Mouse (Mus musculus): ENCODE results near the gene March1.
A peak's percentile ranks its signal among the peaks of the same experiment; 100 is the strongest.

March1 gene

GRCm38 (mm10) chr8:65617871-65618751, at the start of gene March1:
TSS of gene March1 (plus strand) at chr8:65617900.
- peak; percentile 6 for DNase-seq

GRCm38 (mm10) chr8:65586909-65587308, 30.8 kb upstream of the March1 start:
- DNase-seq = no peak

- no peak for DNase-seq
These were observed 14.5 kb upstream of the March1 start for GRCm38 (mm10) chr8:65603241-65603640.

- DNase-seq = no peak
These were observed 8.2 kb upstream of the March1 start for GRCm38 (mm10) chr8:65609509-65609908.

- DNase-seq = no peak
These were observed 1.3 kb downstream of the March1 start for GRCm38 (mm10) chr8:65618966-65619365.

GRCm38 (mm10) chr8:65644931-65645330, 27.2 kb downstream of the March1 start:
- no peak for DNase-seq

GRCm38 (mm10) chr8:65645502-65645901, 27.8 kb downstream of the March1 start:
- DNase-seq = no peak

- no peak for DNase-seq
These were observed 28.2 kb downstream of the March1 start for GRCm38 (mm10) chr8:65645945-65646344.

- no peak for DNase-seq
These were observed 38.2 kb downstream of the March1 start for GRCm38 (mm10) chr8:65655924-65656323.

GRCm38 (mm10) chr8:65661885-65662284, 44.2 kb downstream of the March1 start:
- DNase-seq = no peak

GRCm38 (mm10) chr8:65665786-65666185, 48.1 kb downstream of the March1 start:
- no peak for DNase-seq

GRCm38 (mm10) chr8:65743066-65743465, 125.4 kb downstream of the March1 start:
- no peak for DNase-seq

GRCm38 (mm10) chr8:65775815-65776214, 158.1 kb downstream of the March1 start:
- DNase-seq = no peak

GRCm38 (mm10) chr8:65781156-65781555, 163.5 kb downstream of the March1 start:
- DNase-seq = no peak

GRCm38 (mm10) chr8:65812971-65813370, 195.3 kb downstream of the March1 start:
- DNase-seq = no peak

- no peak for DNase-seq
These were observed 304.8 kb downstream of the March1 start for GRCm38 (mm10) chr8:65922294-65923019.

GRCm38 (mm10) chr8:65956948-65957347, 339.2 kb downstream of the March1 start:
- DNase-seq = no peak

- no peak for DNase-seq
These were observed 339.8 kb downstream of the March1 start for GRCm38 (mm10) chr8:65957492-65957891.

- no peak for DNase-seq
These were observed 349.0 kb downstream of the March1 start for GRCm38 (mm10) chr8:65966502-65967222.

- no peak for DNase-seq
These were observed 349.6 kb downstream of the March1 start for GRCm38 (mm10) chr8:65967223-65967778.

GRCm38 (mm10) chr8:65976905-65977304, 359.2 kb downstream of the March1 start:
- DNase-seq = no peak

- no peak for DNase-seq
These were observed 364.3 kb downstream of the March1 start for GRCm38 (mm10) chr8:65982039-65982438.

- DNase-seq = no peak
These were observed 370.0 kb downstream of the March1 start for GRCm38 (mm10) chr8:65987665-65988064.

Measured in cerebellum, adult 8-10 months (tissue).